Mouse (Mus musculus): ENCODE measurements around the gene Gm28870. TPM values are rescaled to one million over a fixed set of nuclear protein-coding genes. Genes with fewer than 3 reads are reported as not detected.
"Not testable (repeated sequence)": the region's sequence is repeated elsewhere in the genome, so short reads cannot be mapped to it uniquely, and the experiment has no call there.

Gene Gm28870
- not detected for total RNA-seq (2021)

GRCm38 (mm10) chrY:50096976-50097375 lies at the start of gene Gm28870:
TSS of gene Gm28870 (plus strand) at chrY:50097276.
- not testable (repeated sequence) for DNase-seq (ENCODE audit: low spot score in 2 of 2)

More at GRCm38 (mm10) chrY:50096976-50097375, at the start of gene Gm28870:
- intact Hi-C loops (cut with DNase I), result not testable (repeated sequence)

Measured in left cerebral cortex, postnatal 36 days (tissue).